Mouse (Mus musculus) ES-E14 (cell line): ENCODE data around the gene Best1. TPM values are rescaled to one million over a fixed set of nuclear protein-coding genes. Genes with fewer than 3 reads are reported as not detected.

Experiments used
- DNase-seq: peaks from one replicate; pipeline ENCODE4 v3.0.0-alpha.2; 2013; ENCODE audit warnings: low read depth, low spot score
- H3K27ac ChIP-seq: 2 replicates; pipeline ENCODE4 v1.5.1; 2012; ENCODE audit warnings: low read depth, mild to moderate bottlenecking, low read length, moderate library complexity, mixed read lengths; ENCODE audit not compliant: poor library complexity, insufficient read depth, severe bottlenecking
- H3K36me3 ChIP-seq: 2 replicates; pipeline ENCODE4 v1.6.1; 2012; ENCODE audit warnings: mild to moderate bottlenecking, low read length, moderate library complexity, mixed read lengths; ENCODE audit not compliant: control insufficient read depth, poor library complexity, insufficient read depth, severe bottlenecking
- H3K4me1 ChIP-seq, 2 experiments: fragments of 150-350 bp in 1 of 2; sonication (generic) in 1 of 2; 2 replicates each; pipeline ENCODE4 v1.6.1; 2012; ENCODE audit warnings: low read length in 2 of 2, mild to moderate bottlenecking in 1 of 2, mixed read lengths in 1 of 2; ENCODE audit not compliant: control insufficient read depth in 2 of 2, insufficient read depth in 2 of 2, poor library complexity in 1 of 2
- H3K4me3 ChIP-seq, 2 experiments: fragments of 150-350 bp in 1 of 2; sonication (generic) in 1 of 2; 2 replicates each; pipeline ENCODE4 v1.5.1; 2012; ENCODE audit warnings: low read length in 2 of 2, low read depth in 1 of 2, mild to moderate bottlenecking in 1 of 2, mixed read lengths in 1 of 2; ENCODE audit not compliant: insufficient read depth in 1 of 2, poor library complexity in 1 of 2, severe bottlenecking in 1 of 2
- H3K9ac ChIP-seq: 2 replicates; pipeline ENCODE4 v1.6.1; 2012; ENCODE audit warnings: low read depth, mild to moderate bottlenecking, low read length, mixed read lengths; ENCODE audit not compliant: poor library complexity, insufficient read depth, severe bottlenecking
- H3K9me3 ChIP-seq: fragments of 150-350 bp; sonication (generic); 2 replicates; pipeline ENCODE4 v1.6.1; 2012; ENCODE audit warnings: low read depth, mild to moderate bottlenecking, low read length; ENCODE audit not compliant: control insufficient read depth, insufficient read depth
- CHD2 ChIP-seq: IDR thresholded peaks from 2 replicates; pipeline ENCODE4 v1.6.1; 2014; ENCODE audit warnings: mild to moderate bottlenecking, low read depth, low read length, inconsistent platforms
- HCFC1 ChIP-seq: IDR thresholded peaks from 2 replicates; pipeline ENCODE4 v1.6.1; 2012; ENCODE audit warnings: low read length, inconsistent platforms, borderline replicate concordance; ENCODE audit not compliant: insufficient read depth
- MAFK ChIP-seq: IDR thresholded peaks from 2 replicates; pipeline ENCODE4 v1.6.1; 2014; ENCODE audit warnings: mild to moderate bottlenecking, low read depth, low read length, inconsistent platforms; ENCODE audit not compliant: insufficient read depth
- ZC3H11A ChIP-seq: IDR thresholded peaks from 2 replicates; pipeline ENCODE4 v1.6.1; 2012; ENCODE audit warnings: low read depth, mild to moderate bottlenecking, inconsistent platforms, low read length, borderline replicate concordance
- ZNF384 ChIP-seq: IDR thresholded peaks from 2 replicates; pipeline ENCODE4 v1.6.1; 2012; ENCODE audit warnings: low read depth, low read length, inconsistent platforms
- in situ Hi-C, 2 experiments: fragments of 600-800 bp; cut with MboI; formaldehyde crosslinking; loops; one replicate each; pipeline ENCODE4 v1.15.1; 2025; ENCODE audit warnings: low sequenced_read_pairs in 2 of 2, inconsistent platforms in 1 of 2; ENCODE audit not compliant: unreplicated experiment in 2 of 2
- total RNA-seq: library from RNA; depleted of rRNA; stranded (reverse); fragments of 300-350 nt; gene quantifications from 2 replicates; pipeline ENCODE4 v1.2.3, GENCODE M21; 2012

Best1 gene
- total RNA-seq, 1 experiment, result 0.62 TPM

GRCm38 (mm10) chr19:9982151-9982851 is 19.1 kb downstream of the Best1 start:
- peak overlapping the region; percentile 96 for H3K9ac ChIP-seq
- no peaks in the 10 kb centered on the region for H3K9me3 ChIP-seq
- peaks cover 8 to 22% of the 10 kb centered on the region in 2 experiments; a peak in 3 of 4 replicates for H3K4me1 ChIP-seq
- TF ChIP-seq MAFK (no peak), CHD2 (no peak), ZNF384 (no peak)
- H3K36me3 ChIP-seq, result peaks cover 16% of the 10 kb centered on the region
- peak; percentile 93 for DNase-seq
- in situ Hi-C loops, result no loop called here
- peak overlapping the region; percentile 83 for H3K27ac ChIP-seq
- peak overlapping the region; percentile 97 to 98 for H3K4me3 ChIP-seq

GRCm38 (mm10) chr19:9981621-9982020 is 19.8 kb downstream of the Best1 start:
- Histone ChIP-seq H3K4me3 (peak overlapping the region; percentile 50 to 98; a peak in 1 of 4 replicates), H3K4me1 (peaks cover 8 to 24% of the 10 kb centered on the region in 2 experiments; a peak in 3 of 4 replicates), H3K9me3 (no peaks in the 10 kb centered on the region), H3K27ac (no peak overlapping the region), H3K36me3 (peaks cover 16% of the 10 kb centered on the region), H3K9ac (peak overlapping the region; percentile 46)
- no peak for TF ChIP-seq HCFC1
- no peak for TF ChIP-seq ZC3H11A
- no peak for TF ChIP-seq ZNF384
- TF ChIP-seq MAFK, result no peak
- no peak for TF ChIP-seq CHD2
- in situ Hi-C loops, result no loop called here
- no peak for DNase-seq

- in situ Hi-C loops, result no loop called here
- Histone ChIP-seq H3K27ac (no peak within 1 kb of the TSS), H3K4me3 (no peak within 1 kb of the TSS), H3K9me3 (no peaks in the 10 kb centered on the region), H3K36me3 (peaks cover 13% of the 10 kb centered on the region), H3K9ac (no peak within 1 kb of the TSS), H3K4me1 (peaks cover 8 to 24% of the 10 kb centered on the region in 2 experiments; a peak in 3 of 4 replicates)
- no peak for DNase-seq
- TF ChIP-seq ZNF384 (no peak), HCFC1 (no peak), ZC3H11A (no peak), MAFK (no peak), CHD2 (no peak)
Measured at GRCm38 (mm10) chr19:9980258-9980657, 21.2 kb downstream of the Best1 start, which contains the start of gene Fth1. Fth1 (plus strand) TSS chr19:9980598.

GRCm38 (mm10) chr19:9979156-9979555 is 22.3 kb downstream of the Best1 start:
- no peak for TF ChIP-seq ZC3H11A
- TF ChIP-seq MAFK, result no peak
- TF ChIP-seq CHD2, result no peak
- no peak for TF ChIP-seq ZNF384
- no peak for TF ChIP-seq HCFC1
- no peak overlapping the region for H3K9ac ChIP-seq
- H3K4me3 ChIP-seq, result no peak overlapping the region
- in situ Hi-C loops, result no loop called here
- no peaks in the 10 kb centered on the region for H3K9me3 ChIP-seq
- DNase-seq, result no peak
- peaks cover 3% of the 10 kb centered on the region for H3K36me3 ChIP-seq
- H3K27ac ChIP-seq, result peak overlapping the region; percentile 84; the same call in 1 of the 2 replicates
- H3K4me1 ChIP-seq, result peaks cover 8 to 21% of the 10 kb centered on the region in 2 experiments; a peak in 3 of 4 replicates
